Mouse (Mus musculus) C2C12 (cell line): ENCODE measurements around the gene Arnt2. TPM values are rescaled to one million over a fixed set of nuclear protein-coding genes. Genes with fewer than 3 reads are reported as not detected.

Experiments
- H3K27me3 ChIP-seq: one replicate; pipeline ENCODE4 v1.6.1; 2011; ENCODE audit not compliant: control insufficient read depth, insufficient read depth, insufficient read length
- H3K36me3 ChIP-seq: one replicate; pipeline ENCODE4 v1.6.1; 2011; ENCODE audit not compliant: control insufficient read depth, insufficient read depth
- H3K4me3 ChIP-seq: one replicate; pipeline ENCODE4 v1.5.1; 2011; ENCODE audit warnings: mild to moderate bottlenecking, control low read depth; ENCODE audit not compliant: poor library complexity, insufficient read depth, severe bottlenecking
- H3K79me2 ChIP-seq: one replicate; pipeline ENCODE4 v1.6.1; 2011; ENCODE audit not compliant: control insufficient read depth, insufficient read depth
- H3K79me3 ChIP-seq: one replicate; pipeline ENCODE4 v1.6.1; 2011; ENCODE audit warnings: low read depth, control low read depth
- H3ac ChIP-seq: one replicate; pipeline ENCODE3; 2011; ENCODE audit warnings: low read depth; ENCODE audit not compliant: control insufficient read depth, insufficient read length
- CEBPB ChIP-seq: IDR thresholded peaks from one replicate; pipeline ENCODE4 v1.6.1; 2011; ENCODE audit warnings: low read depth, mild to moderate bottlenecking, control low read depth, moderate library complexity
- CTCF ChIP-seq: IDR thresholded peaks from one replicate; pipeline ENCODE4 v1.5.1; 2011; ENCODE audit not compliant: control insufficient read depth, insufficient read depth, insufficient read length
- FOSL1 ChIP-seq: IDR thresholded peaks from one replicate; pipeline ENCODE4 v1.8.0; 2011; ENCODE audit warnings: mild to moderate bottlenecking, low read length; ENCODE audit not compliant: poor library complexity, insufficient read depth, severe bottlenecking
- MAX ChIP-seq: IDR thresholded peaks from one replicate; pipeline ENCODE4 v1.6.1; 2011; ENCODE audit warnings: mild to moderate bottlenecking, control low read depth
- MYOD1 ChIP-seq: IDR thresholded peaks from one replicate; pipeline ENCODE4 v1.6.1; 2011; ENCODE audit warnings: low read depth; ENCODE audit not compliant: control insufficient read depth, insufficient read length
- MYOG ChIP-seq: IDR thresholded peaks from one replicate; pipeline ENCODE4 v1.6.1; 2011; ENCODE audit not compliant: control insufficient read depth, insufficient read length; ENCODE audit errors: extremely low read depth
- USF1 ChIP-seq: IDR thresholded peaks from one replicate; pipeline ENCODE4 v1.6.1; 2011; ENCODE audit warnings: low read depth, mild to moderate bottlenecking, control low read depth, moderate library complexity
- polyA plus RNA-seq: library from polyadenylated mRNA; unstranded; fragments of >200 nt; fragmentation: generic; extraction: Trizol; gene quantifications from one replicate; pipeline ENCODE4 v1.2.1, GENCODE M21; 2012; ENCODE audit warnings: missing spikeins

Arnt2 gene
- polyA plus RNA-seq, 1 experiment, result 3.6 TPM

GRCm38 (mm10) chr7:84424670-84425385 lies 14.9 kb upstream of the Arnt2 start:
- H3K27me3 ChIP-seq, result no peaks in the 10 kb centered on the region
- no peaks in the 10 kb centered on the region for H3K36me3 ChIP-seq
- H3K4me3 ChIP-seq, result no peak overlapping the region
- H3K79me3 ChIP-seq, result no peaks in the 10 kb centered on the region
- H3K79me2 ChIP-seq, result no peaks in the 10 kb centered on the region
- TF ChIP-seq MYOG, result no peak
- TF ChIP-seq MYOD1, result no peak
- no peak for TF ChIP-seq CTCF
- TF ChIP-seq MAX, result no peak
- TF ChIP-seq FOSL1, result no peak
- TF ChIP-seq CEBPB, result no peak
- TF ChIP-seq USF1, result no peak
- no peak overlapping the region for H3ac ChIP-seq

- Histone ChIP-seq H3ac (no peak overlapping the region), H3K79me3 (no peaks in the 10 kb centered on the region), H3K36me3 (no peaks in the 10 kb centered on the region), H3K4me3 (no peak overlapping the region), H3K27me3 (no peaks in the 10 kb centered on the region), H3K79me2 (no peaks in the 10 kb centered on the region)
- TF ChIP-seq MYOG (no peak), USF1 (no peak), CEBPB (no peak), CTCF (no peak), FOSL1 (no peak), MYOD1 (no peak), MAX (no peak)
Measured at GRCm38 (mm10) chr7:84421753-84422152, 11.8 kb upstream of the Arnt2 start.

- Histone ChIP-seq H3K79me2 (no peaks in the 10 kb centered on the region), H3ac (no peak overlapping the region), H3K27me3 (no peaks in the 10 kb centered on the region), H3K4me3 (no peak overlapping the region), H3K36me3 (no peaks in the 10 kb centered on the region), H3K79me3 (no peaks in the 10 kb centered on the region)
- TF ChIP-seq CTCF (no peak), FOSL1 (no peak), MYOD1 (no peak), MYOG (no peak), USF1 (no peak), CEBPB (no peak), MAX (no peak)
Measured at GRCm38 (mm10) chr7:84421291-84421665, 11.3 kb upstream of the Arnt2 start.

GRCm38 (mm10) chr7:84420581-84421290 lies 10.8 kb upstream of the Arnt2 start:
- TF ChIP-seq MAX (no peak), CEBPB (no peak), MYOD1 (no peak), CTCF (no peak)

GRCm38 (mm10) chr7:84417441-84417840 lies 7.5 kb upstream of the Arnt2 start:
- TF ChIP-seq MYOD1, result no peak
- no peak for TF ChIP-seq MYOG

More at GRCm38 (mm10) chr7:84420581-84421290, 10.8 kb upstream of the Arnt2 start:
- Histone ChIP-seq H3K79me3 (no peaks in the 10 kb centered on the region), H3K79me2 (no peaks in the 10 kb centered on the region), H3K36me3 (no peaks in the 10 kb centered on the region), H3ac (no peak overlapping the region), H3K4me3 (no peak overlapping the region), H3K27me3 (no peaks in the 10 kb centered on the region)

GRCm38 (mm10) chr7:84412570-84412969 lies 2.6 kb upstream of the Arnt2 start:
- Histone ChIP-seq H3K79me3 (no peaks in the 10 kb centered on the region), H3K79me2 (no peaks in the 10 kb centered on the region), H3K27me3 (no peaks in the 10 kb centered on the region), H3ac (no peak overlapping the region), H3K4me3 (no peak overlapping the region), H3K36me3 (no peaks in the 10 kb centered on the region)
- TF ChIP-seq CEBPB, result no peak
- TF ChIP-seq USF1, result no peak
- no peak for TF ChIP-seq MAX
- no peak for TF ChIP-seq MYOD1

More at GRCm38 (mm10) chr7:84417441-84417840, 7.5 kb upstream of the Arnt2 start:
- no peaks in the 10 kb centered on the region for H3K36me3 ChIP-seq
- H3K4me3 ChIP-seq, result no peak overlapping the region
- no peaks in the 10 kb centered on the region for H3K79me3 ChIP-seq
- no peak overlapping the region for H3ac ChIP-seq
- H3K27me3 ChIP-seq, result no peaks in the 10 kb centered on the region
- no peaks in the 10 kb centered on the region for H3K79me2 ChIP-seq
